ENCODE assay signal across 15 mouse cellular contexts in genomic region chr11:83712671-83713070, GRCm38 (mm10). TPM values are rescaled to one million over a fixed set of nuclear protein-coding genes. Genes with fewer than 3 reads are reported as not detected.
"Had no signal": no experiment of that assay in that cellular context is flagged by ENCODE, and none has a peak within 500 bp of the region (broad histone marks: within the 10 kb centered on the region; RNA-seq: fewer than 3 reads in every experiment).

No protein-coding gene starts in this region.

- DNase-seq: liver, postnatal 0 days; lung, adult 2 months; lung, postnatal 14 days; lung, postnatal 36 days; retina, postnatal 1 day; right cerebral cortex, adult 18-20 months; right cerebral cortex, postnatal 25 days; right cerebral cortex, postnatal 4 days; spleen, adult 18-20 months; thymus, adult 18-20 months; thymus, postnatal 14 days; thymus, postnatal 36 days had no signal

RNA-seq across cellular contexts. Expression of gene Wfdc18, which starts 3.9 kb away (rescaled TPM):
- total RNA-seq: megakaryocyte progenitor cell, adult 5-6 weeks; midbrain, postnatal 0 days; monocyte, adult 5-6 weeks had no signal

RNA-seq across cellular contexts. Expression of gene Wfdc17, which starts 8.9 kb away (rescaled TPM):
- total RNA-seq: midbrain, postnatal 0 days had no signal

RNA-seq across cellular contexts. Expression of gene Wfdc21, which starts 34.1 kb away (rescaled TPM):
- total RNA-seq: midbrain, postnatal 0 days had no signal

RNA-seq across cellular contexts. Expression of gene Ccl4, which starts 50.3 kb away (rescaled TPM):
- total RNA-seq: midbrain, postnatal 0 days had no signal
